Mouse (Mus musculus): ENCODE results near the gene Cdkn2aip. TPM values are rescaled to one million over a fixed set of nuclear protein-coding genes. Genes with fewer than 3 reads are reported as not detected.
A peak's percentile ranks its signal among the peaks of the same experiment; 100 is the strongest.

Cdkn2aip gene
- polyA plus RNA-seq, 1 experiment from 2014 or later, result 22.2 TPM

GRCm38 (mm10) chr8:47713171-47713663, 515 bp downstream of the Cdkn2aip start:
- under 1% methylated on average over 44 of the region's 44 CpGs for WGBS

GRCm38 (mm10) chr8:47708106-47708505, 5.6 kb downstream of the Cdkn2aip start:
- no peak overlapping the region for H3K4me3 ChIP-seq (ENCODE audit: low read depth, low read length)
- no peaks in the 10 kb centered on the region; the same call in 1 of the 2 replicates for H3K4me1 ChIP-seq (replicated peaks; ENCODE audit: control insufficient read depth, insufficient read depth, low read length)
- WGBS, result 79% methylated on average over 5 of the region's 5 CpGs
- no peak overlapping the region for H3K27ac ChIP-seq (ENCODE audit: low read depth, low read length)
- no peak overlapping the region for H3K9ac ChIP-seq (ENCODE audit: low read depth, low read length)
- H3K36me3 ChIP-seq (ENCODE audit: control insufficient read depth, insufficient read depth, low read length), result peaks cover 22% of the 10 kb centered on the region; the same call in 1 of the 2 replicates
- no peaks in the 10 kb centered on the region for H3K9me3 ChIP-seq (ENCODE audit: control insufficient read depth, low read length)
- ATAC-seq (replicated peaks; ENCODE audit: low FRiP score) (no peak), DNase-seq (ENCODE audit: low spot score) (no peak)
- no peak overlapping the region for H3K4me2 ChIP-seq
- no peaks in the 10 kb centered on the region for H3K27me3 ChIP-seq (replicated peaks; ENCODE audit: control insufficient read depth, insufficient read depth, low read length)

More at GRCm38 (mm10) chr8:47713171-47713663, 515 bp downstream of the Cdkn2aip start:
- H3K9me3 ChIP-seq (ENCODE audit: control insufficient read depth, low read length), result no peaks in the 10 kb centered on the region
- H3K4me3 ChIP-seq (ENCODE audit: low read depth, low read length), result peak overlapping the region; percentile 96
- peak overlapping the region; percentile 96 for H3K27ac ChIP-seq (ENCODE audit: low read depth, low read length)
- DNase-seq (ENCODE audit: low spot score) (peak; percentile 76), ATAC-seq (replicated peaks; ENCODE audit: low FRiP score) (peak; percentile 53)
- no peaks in the 10 kb centered on the region for H3K27me3 ChIP-seq (replicated peaks; ENCODE audit: control insufficient read depth, insufficient read depth, low read length)
- no peaks in the 10 kb centered on the region for H3K4me1 ChIP-seq (replicated peaks; ENCODE audit: control insufficient read depth, insufficient read depth, low read length)
- H3K9ac ChIP-seq (ENCODE audit: low read depth, low read length), result peak overlapping the region; percentile 84
- peak overlapping the region; percentile 69 for H3K4me2 ChIP-seq
- peaks cover 14% of the 10 kb centered on the region; the same call in 1 of the 2 replicates for H3K36me3 ChIP-seq (ENCODE audit: control insufficient read depth, insufficient read depth, low read length)

GRCm38 (mm10) chr8:47706746-47707145, 7.0 kb downstream of the Cdkn2aip start:
- Histone ChIP-seq H3K9me3 (ENCODE audit: control insufficient read depth, low read length) (no peaks in the 10 kb centered on the region), H3K27me3 (replicated peaks; ENCODE audit: control insufficient read depth, insufficient read depth, low read length) (no peaks in the 10 kb centered on the region), H3K27ac (ENCODE audit: low read depth, low read length) (peak overlapping the region; percentile 59; the same call in 1 of the 2 replicates), H3K4me3 (ENCODE audit: low read depth, low read length) (no peak overlapping the region), H3K4me2 (peak overlapping the region; percentile 14; the same call in 1 of the 2 replicates), H3K4me1 (replicated peaks; ENCODE audit: control insufficient read depth, insufficient read depth, low read length) (no peaks in the 10 kb centered on the region; the same call in 1 of the 2 replicates), H3K36me3 (ENCODE audit: control insufficient read depth, insufficient read depth, low read length) (peaks cover 21% of the 10 kb centered on the region; the same call in 1 of the 2 replicates), H3K9ac (ENCODE audit: low read depth, low read length) (no peak overlapping the region)
- WGBS, result 82% methylated on average over 8 of the region's 8 CpGs
- peak; percentile 47; the same call in 1 of the 2 replicates for ATAC-seq (replicated peaks; ENCODE audit: low FRiP score)
- no peak for DNase-seq (ENCODE audit: low spot score)

GRCm38 (mm10) chr8:47702333-47702732, 11.4 kb downstream of the Cdkn2aip start:
- DNase-seq (ENCODE audit: low spot score) (no peak), ATAC-seq (replicated peaks; ENCODE audit: low FRiP score) (no peak)
- Histone ChIP-seq H3K27ac (ENCODE audit: low read depth, low read length) (no peak overlapping the region), H3K9ac (ENCODE audit: low read depth, low read length) (no peak overlapping the region), H3K4me3 (ENCODE audit: low read depth, low read length) (no peak overlapping the region), H3K27me3 (replicated peaks; ENCODE audit: control insufficient read depth, insufficient read depth, low read length) (no peaks in the 10 kb centered on the region), H3K4me2 (no peak overlapping the region), H3K4me1 (replicated peaks; ENCODE audit: control insufficient read depth, insufficient read depth, low read length) (no peaks in the 10 kb centered on the region), H3K36me3 (ENCODE audit: control insufficient read depth, insufficient read depth, low read length) (peaks cover 3% of the 10 kb centered on the region; the same call in 1 of the 2 replicates), H3K9me3 (ENCODE audit: control insufficient read depth, low read length) (no peaks in the 10 kb centered on the region)
- WGBS, result 56% methylated on average over 1 of the region's 1 CpGs

DNA sequence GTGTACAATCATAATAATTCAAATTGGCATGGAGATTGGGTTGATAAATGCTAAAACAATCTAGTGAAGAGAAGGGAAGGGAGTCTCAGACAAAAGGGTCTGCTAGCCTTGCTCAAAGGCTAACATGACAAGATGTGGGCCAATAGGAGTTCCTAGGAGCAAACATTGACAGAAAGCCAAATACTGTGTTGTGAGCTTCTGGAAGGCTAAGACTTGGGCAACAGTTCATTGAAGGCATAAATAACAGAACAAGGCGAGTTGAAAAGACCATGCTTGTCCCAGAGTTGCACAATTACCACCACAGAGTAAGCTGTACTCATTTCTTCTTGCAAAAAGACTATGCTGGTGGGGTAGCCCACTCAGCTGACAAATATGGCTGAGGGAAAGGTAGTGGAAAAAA, 16.0 kb downstream of the Cdkn2aip start:
- Histone ChIP-seq H3K36me3 (ENCODE audit: control insufficient read depth, insufficient read depth, low read length) (no peaks in the 10 kb centered on the region), H3K4me1 (replicated peaks; ENCODE audit: control insufficient read depth, insufficient read depth, low read length) (no peaks in the 10 kb centered on the region), H3K27ac (ENCODE audit: low read depth, low read length) (no peak overlapping the region), H3K9me3 (ENCODE audit: control insufficient read depth, low read length) (no peaks in the 10 kb centered on the region), H3K27me3 (replicated peaks; ENCODE audit: control insufficient read depth, insufficient read depth, low read length) (no peaks in the 10 kb centered on the region), H3K4me2 (no peak overlapping the region), H3K9ac (ENCODE audit: low read depth, low read length) (no peak overlapping the region), H3K4me3 (ENCODE audit: low read depth, low read length) (no peak overlapping the region)
- DNase-seq (ENCODE audit: low spot score), result no peak
- WGBS, result 62% methylated on average over 1 of the region's 1 CpGs
- ATAC-seq (replicated peaks; ENCODE audit: low FRiP score), result no peak

DNA sequence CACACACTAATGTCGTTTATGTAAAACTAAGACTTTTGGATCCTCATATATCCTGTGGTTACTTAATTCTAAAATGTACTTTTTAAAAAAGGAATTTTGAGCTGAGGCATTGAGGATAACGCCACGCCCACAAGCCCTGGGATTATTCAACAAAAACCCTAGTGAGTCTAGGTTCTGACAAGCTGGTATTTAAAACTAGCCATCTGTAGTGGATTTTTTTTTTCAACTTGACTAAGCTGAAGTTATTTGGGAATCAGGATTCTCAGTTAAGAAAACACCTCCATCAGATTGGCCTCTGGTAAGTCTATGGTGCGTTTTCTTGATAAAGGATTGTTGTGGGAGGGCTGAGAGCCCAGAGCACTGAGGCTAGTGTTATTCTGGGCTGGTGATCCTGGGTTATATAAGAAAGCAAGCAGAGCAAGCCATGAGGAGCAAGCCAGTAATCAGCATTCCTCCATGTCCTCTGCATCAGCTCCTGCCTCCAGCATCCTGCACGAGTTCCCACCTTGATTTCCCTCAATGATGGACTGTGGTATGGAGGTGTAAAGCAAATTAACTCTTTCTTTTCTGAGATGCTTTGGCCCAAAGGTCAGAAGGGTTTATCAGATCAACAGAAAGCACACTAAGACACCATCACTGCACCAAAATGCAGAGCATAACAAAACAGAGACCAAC, 18.2 kb downstream of the Cdkn2aip start:
- Histone ChIP-seq H3K9ac (ENCODE audit: low read depth, low read length) (no peak overlapping the region), H3K9me3 (ENCODE audit: control insufficient read depth, low read length) (no peaks in the 10 kb centered on the region), H3K27ac (ENCODE audit: low read depth, low read length) (no peak overlapping the region), H3K4me2 (no peak overlapping the region), H3K27me3 (replicated peaks; ENCODE audit: control insufficient read depth, insufficient read depth, low read length) (no peaks in the 10 kb centered on the region), H3K4me3 (ENCODE audit: low read depth, low read length) (no peak overlapping the region), H3K4me1 (replicated peaks; ENCODE audit: control insufficient read depth, insufficient read depth, low read length) (no peaks in the 10 kb centered on the region), H3K36me3 (ENCODE audit: control insufficient read depth, insufficient read depth, low read length) (no peaks in the 10 kb centered on the region)
- ATAC-seq (replicated peaks; ENCODE audit: low FRiP score), result no peak
- WGBS, result 82% methylated on average over 5 of the region's 5 CpGs
- DNase-seq (ENCODE audit: low spot score), result no peak

DNA sequence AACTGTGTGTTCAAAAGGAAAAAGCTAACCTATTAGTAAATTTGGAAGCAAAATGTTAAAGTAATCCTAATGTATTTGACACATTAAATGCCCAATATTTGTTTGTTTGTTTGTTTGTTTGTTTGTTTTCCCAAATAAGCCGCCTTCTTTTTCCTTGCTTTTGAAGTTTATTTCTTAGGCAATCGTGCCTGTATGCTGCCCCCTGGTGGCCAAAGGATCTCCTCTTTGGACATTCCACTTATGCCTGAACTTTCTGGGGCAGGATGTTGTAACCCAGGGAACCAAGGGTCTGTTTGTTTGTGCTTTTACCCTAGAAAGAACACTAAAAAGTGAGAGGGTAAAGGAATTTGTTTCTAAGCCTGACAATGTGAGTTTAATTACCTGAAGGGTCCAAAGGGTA, 20.6 kb downstream of the Cdkn2aip start:
- H3K27me3 ChIP-seq (replicated peaks; ENCODE audit: control insufficient read depth, insufficient read depth, low read length), result no peaks in the 10 kb centered on the region

DNA sequence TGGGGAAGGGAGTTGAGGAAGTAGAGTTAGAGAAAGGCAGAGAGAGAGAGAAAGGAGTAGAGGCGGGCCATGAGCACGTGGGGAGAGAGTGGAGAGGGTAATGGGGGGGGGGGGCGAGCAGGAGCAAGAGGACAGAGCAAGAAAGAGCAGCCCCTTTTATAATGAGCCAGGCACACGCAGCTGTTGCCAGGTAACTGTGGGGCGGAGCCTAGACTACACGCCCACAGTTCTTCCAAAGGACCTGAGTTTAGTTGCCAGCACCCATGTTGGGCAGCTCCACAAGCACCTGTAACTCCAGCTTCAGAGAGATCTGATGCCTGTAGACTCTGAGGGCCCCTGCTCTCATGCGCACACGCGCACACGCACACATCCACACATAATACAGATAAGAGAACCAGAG, 21.9 kb downstream of the Cdkn2aip start:
- WGBS, result 81% methylated on average over 9 of the region's 10 CpGs
- no peaks in the 10 kb centered on the region for H3K36me3 ChIP-seq (ENCODE audit: control insufficient read depth, insufficient read depth, low read length)
- H3K9me3 ChIP-seq (ENCODE audit: control insufficient read depth, low read length), result no peaks in the 10 kb centered on the region
- H3K4me3 ChIP-seq (ENCODE audit: low read depth, low read length), result no peak overlapping the region
- ATAC-seq (replicated peaks; ENCODE audit: low FRiP score) (no peak), DNase-seq (ENCODE audit: low spot score) (peak; percentile 24)
- no peak overlapping the region for H3K27ac ChIP-seq (ENCODE audit: low read depth, low read length)
- no peak overlapping the region for H3K9ac ChIP-seq (ENCODE audit: low read depth, low read length)
- no peaks in the 10 kb centered on the region for H3K4me1 ChIP-seq (replicated peaks; ENCODE audit: control insufficient read depth, insufficient read depth, low read length)
- no peak overlapping the region for H3K4me2 ChIP-seq
- H3K27me3 ChIP-seq (replicated peaks; ENCODE audit: control insufficient read depth, insufficient read depth, low read length), result no peaks in the 10 kb centered on the region

More for the DNA sequence above, 20.6 kb downstream of the Cdkn2aip start:
- ATAC-seq (replicated peaks; ENCODE audit: low FRiP score) (no peak), DNase-seq (ENCODE audit: low spot score) (peak; percentile 54)
- 20% methylated on average over 2 of the region's 2 CpGs for WGBS
- Histone ChIP-seq H3K9ac (ENCODE audit: low read depth, low read length) (no peak overlapping the region), H3K36me3 (ENCODE audit: control insufficient read depth, insufficient read depth, low read length) (no peaks in the 10 kb centered on the region), H3K9me3 (ENCODE audit: control insufficient read depth, low read length) (no peaks in the 10 kb centered on the region), H3K4me3 (ENCODE audit: low read depth, low read length) (no peak overlapping the region), H3K4me1 (replicated peaks; ENCODE audit: control insufficient read depth, insufficient read depth, low read length) (no peaks in the 10 kb centered on the region), H3K27ac (ENCODE audit: low read depth, low read length) (no peak overlapping the region), H3K4me2 (no peak overlapping the region)

- no peaks in the 10 kb centered on the region for H3K4me1 ChIP-seq (replicated peaks; ENCODE audit: control insufficient read depth, insufficient read depth, low read length)
- no peaks in the 10 kb centered on the region for H3K9me3 ChIP-seq (ENCODE audit: control insufficient read depth, low read length)
- ATAC-seq (replicated peaks; ENCODE audit: low FRiP score) (no peak), DNase-seq (ENCODE audit: low spot score) (no peak)
- H3K27me3 ChIP-seq (replicated peaks; ENCODE audit: control insufficient read depth, insufficient read depth, low read length), result no peaks in the 10 kb centered on the region
- H3K4me2 ChIP-seq, result peak overlapping the region; percentile 65; the same call in 1 of the 2 replicates
- H3K4me3 ChIP-seq (ENCODE audit: low read depth, low read length), result no peak overlapping the region
- H3K36me3 ChIP-seq (ENCODE audit: control insufficient read depth, insufficient read depth, low read length), result no peaks in the 10 kb centered on the region
- H3K27ac ChIP-seq (ENCODE audit: low read depth, low read length), result no peak overlapping the region
- no peak overlapping the region for H3K9ac ChIP-seq (ENCODE audit: low read depth, low read length)
- WGBS, result 63% methylated on average over 7 of the region's 7 CpGs
Measured at GRCm38 (mm10) chr8:47691303-47691702, 22.4 kb downstream of the Cdkn2aip start.

Data from liver, embryonic 11.5 days (tissue).